Mouse (Mus musculus) MEL (cell line): ENCODE data around the gene Itpr3.

Experiments used
- CTCF ChIP-seq, 3 experiments: IDR thresholded peaks in 2 of 3; conservative IDR thresholded peaks in 1 of 3; 2 replicates each; pipeline ENCODE4 v1.5.1; 2011 to 2012; ENCODE audit warnings: low read length in 3 of 3, low read depth in 2 of 3, mild to moderate bottlenecking in 2 of 3, improper control_type of control experiment in 1 of 3, inconsistent platforms in 1 of 3, mixed read lengths in 1 of 3, moderate library complexity in 1 of 3; ENCODE audit not compliant: control insufficient read depth in 1 of 3, insufficient read depth in 1 of 3, poor library complexity in 1 of 3, severe bottlenecking in 1 of 3
- MAX ChIP-seq: IDR thresholded peaks from 2 replicates; pipeline ENCODE4 v1.6.1; 2011; ENCODE audit warnings: low read length, improper control_type of control experiment
- MXI1 ChIP-seq: IDR thresholded peaks from 2 replicates; pipeline ENCODE4 v1.6.1; 2011; ENCODE audit warnings: mild to moderate bottlenecking, low read depth, low read length, improper control_type of control experiment
- UBTF ChIP-seq: IDR thresholded peaks from 2 replicates; pipeline ENCODE4 v1.6.1; 2012; ENCODE audit warnings: low read depth, mild to moderate bottlenecking, inconsistent platforms, low read length, improper control_type of control experiment, moderate library complexity, borderline replicate concordance; ENCODE audit not compliant: insufficient read depth
- USF1 ChIP-seq: IDR thresholded peaks from 2 replicates; pipeline ENCODE4 v1.6.1; 2014; ENCODE audit warnings: low read depth, mild to moderate bottlenecking, inconsistent platforms, low read length, improper control_type of control experiment, moderate library complexity

GRCm38 (mm10) chr17:27125669-27126202 is 68.6 kb downstream of the Itpr3 start:
- TF ChIP-seq USF1 (no peak), CTCF (IDR thresholded peaks at IDR 0.05 in 2 of 3, conservative IDR thresholded peaks at IDR 0.05 in 1 of 3; ENCODE audit: control insufficient read depth in 1 of 3, insufficient read depth in 1 of 3, low read depth in 2 of 3, low read length in 3 of 3, poor library complexity in 1 of 3, severe bottlenecking in 1 of 3) (no peak), MAX (no peak), UBTF (no peak), MXI1 (no peak)
